Mouse (Mus musculus): Measurements from ENCODE around the gene Cnih3.

- no peak for TF ChIP-seq CTCF (IDR thresholded peaks at IDR 0.05; ENCODE audit: control insufficient read depth, insufficient read depth, insufficient read length)
- no peak for TF ChIP-seq MYOD1 (IDR thresholded peaks at IDR 0.05; ENCODE audit: control insufficient read depth, insufficient read length, low read depth)
- no peak for TF ChIP-seq MYOG (IDR thresholded peaks at IDR 0.05; ENCODE audit: control insufficient read depth, extremely low read depth, insufficient read length)
- TF ChIP-seq MAX (IDR thresholded peaks at IDR 0.05): no peak
- no peak for TF ChIP-seq USF1 (IDR thresholded peaks at IDR 0.05; ENCODE audit: low read depth)
- TF ChIP-seq FOSL1 (IDR thresholded peaks at IDR 0.05; ENCODE audit: insufficient read depth, low read length, poor library complexity, severe bottlenecking): no peak
- no peak for TF ChIP-seq CEBPB (IDR thresholded peaks at IDR 0.05; ENCODE audit: low read depth)
Measured at GRCm38 (mm10) chr1:181310712-181311111, 41.7 kb upstream of the Cnih3 start.
